Mouse (Mus musculus) hindbrain, embryonic 16.5 days (tissue): Measurements from ENCODE around the gene Pcgf2. TPM values are rescaled to one million over a fixed set of nuclear protein-coding genes. Genes with fewer than 3 reads are reported as not detected.

Experiments
- ATAC-seq: fragments of 200-750 bp; cut with Nextera tagmentation; 2 replicates; pipeline ENCODE4 v1.8.0; 2017; ENCODE audit warnings: moderate TSS enrichment, moderate library complexity
- H3K27ac ChIP-seq: fragments of 300-500 bp; sonication (generic); 2 replicates; pipeline ENCODE4 v1.5.1; 2014; ENCODE audit warnings: low read depth, mild to moderate bottlenecking, control low read depth, low read length, moderate library complexity
- H3K27me3 ChIP-seq: fragments of 300-500 bp; sonication (generic); replicated peaks from 2 replicates; pipeline ENCODE4 v1.6.1; 2014; ENCODE audit warnings: low read length; ENCODE audit not compliant: control insufficient read depth, insufficient read depth
- H3K36me3 ChIP-seq: fragments of 300-500 bp; sonication (generic); 2 replicates; pipeline ENCODE4 v1.6.1; 2014; ENCODE audit warnings: mild to moderate bottlenecking, low read length, moderate library complexity, mixed read lengths; ENCODE audit not compliant: control insufficient read depth, insufficient read depth
- H3K4me1 ChIP-seq: fragments of 300-500 bp; sonication (generic); 2 replicates; pipeline ENCODE4 v1.6.1; 2014; ENCODE audit warnings: low read depth, low read length; ENCODE audit not compliant: control insufficient read depth, insufficient read depth
- H3K4me2 ChIP-seq: fragments of 300-500 bp; sonication (generic); 2 replicates; pipeline ENCODE4 v1.6.1; 2014; ENCODE audit warnings: mild to moderate bottlenecking, low read length, control low read depth, moderate library complexity
- H3K4me3 ChIP-seq: fragments of 300-500 bp; sonication (generic); 2 replicates; pipeline ENCODE4 v1.5.1; 2014; ENCODE audit warnings: mild to moderate bottlenecking, low read length, control low read depth, moderate library complexity
- H3K9ac ChIP-seq: fragments of 300-500 bp; sonication (generic); 2 replicates; pipeline ENCODE4 v1.6.1; 2014; ENCODE audit warnings: low read depth, mild to moderate bottlenecking, control low read depth, low read length, moderate library complexity
- H3K9me3 ChIP-seq: fragments of 300-500 bp; sonication (generic); 2 replicates; pipeline ENCODE4 v1.6.1; 2014; ENCODE audit warnings: mild to moderate bottlenecking, low read length, moderate library complexity; ENCODE audit not compliant: control insufficient read depth
- WGBS: fragments of 180-500 bp; shearing (Covaris S2); extraction: QIAGEN DNeasy Blood & Tissue Kit; methylation state at CpG from one replicate; pipeline ENCODE4 v1.1.7; 2014; 5-methylcytosine and 5-hydroxymethylcytosine counted together
- polyA plus RNA-seq: library from polyadenylated mRNA; unstranded; fragments of >200 nt; fragmentation: Nextera tagmentation; extraction: Ambion mirVana; gene quantifications from 2 replicates; pipeline ENCODE4 v1.2.1, GENCODE M21; 2015

Pcgf2 gene
- polyA plus RNA-seq, 1 experiment from 2014 or later = 15.4 TPM

- no peak for ATAC-seq
- Histone ChIP-seq H3K4me3 (no peak overlapping the region), H3K9ac (no peak overlapping the region), H3K4me2 (no peak overlapping the region), H3K27me3 (no peaks in the 10 kb centered on the region), H3K36me3 (peaks cover 69% of the 10 kb centered on the region), H3K27ac (no peak overlapping the region), H3K4me1 (no peaks in the 10 kb centered on the region), H3K9me3 (no peaks in the 10 kb centered on the region; the same call in 1 of the 2 replicates)
- 93% methylated on average over 4 of the region's 4 CpGs for WGBS
These were observed 21.0 kb upstream of the Pcgf2 start for GRCm38 (mm10) chr11:97721338-97721737.

GRCm38 (mm10) chr11:97719041-97719440 lies 18.7 kb upstream of the Pcgf2 start:
- WGBS = 85% methylated on average over 4 of the region's 4 CpGs
- no peak overlapping the region for H3K4me3 ChIP-seq
- no peak overlapping the region for H3K27ac ChIP-seq
- no peaks in the 10 kb centered on the region for H3K27me3 ChIP-seq
- H3K4me1 ChIP-seq = no peaks in the 10 kb centered on the region
- H3K9me3 ChIP-seq = no peaks in the 10 kb centered on the region; the same call in 1 of the 2 replicates
- no peak for ATAC-seq
- H3K36me3 ChIP-seq = peaks cover 55% of the 10 kb centered on the region
- H3K9ac ChIP-seq = no peak overlapping the region
- no peak overlapping the region for H3K4me2 ChIP-seq

- Histone ChIP-seq H3K27me3 (no peaks in the 10 kb centered on the region), H3K27ac (no peak overlapping the region), H3K36me3 (peaks cover 51% of the 10 kb centered on the region), H3K4me1 (no peaks in the 10 kb centered on the region), H3K4me3 (no peak overlapping the region), H3K4me2 (no peak overlapping the region), H3K9ac (no peak overlapping the region), H3K9me3 (no peaks in the 10 kb centered on the region; the same call in 1 of the 2 replicates)
- 86% methylated on average over 15 of the region's 15 CpGs for WGBS
- ATAC-seq = no peak
These were observed 18.1 kb upstream of the Pcgf2 start for GRCm38 (mm10) chr11:97718281-97718860.

- no peak for ATAC-seq
- Histone ChIP-seq H3K9me3 (no peaks in the 10 kb centered on the region; the same call in 1 of the 2 replicates), H3K27me3 (no peaks in the 10 kb centered on the region), H3K4me1 (no peaks in the 10 kb centered on the region), H3K27ac (no peak overlapping the region), H3K4me3 (no peak overlapping the region), H3K9ac (no peak overlapping the region), H3K36me3 (peaks cover 48% of the 10 kb centered on the region), H3K4me2 (no peak overlapping the region)
- WGBS = 90% methylated on average over 26 of the region's 26 CpGs
These were observed 17.3 kb upstream of the Pcgf2 start for GRCm38 (mm10) chr11:97717369-97718280.

GRCm38 (mm10) chr11:97716021-97716420 lies 15.7 kb upstream of the Pcgf2 start:
- Histone ChIP-seq H3K9ac (no peak overlapping the region), H3K4me2 (no peak overlapping the region), H3K36me3 (peaks cover 37% of the 10 kb centered on the region), H3K4me1 (no peaks in the 10 kb centered on the region), H3K27me3 (no peaks in the 10 kb centered on the region), H3K4me3 (no peak overlapping the region), H3K27ac (no peak overlapping the region), H3K9me3 (no peaks in the 10 kb centered on the region)
- no peak for ATAC-seq
- 88% methylated on average over 8 of the region's 8 CpGs for WGBS

- no peak for ATAC-seq
- WGBS = 91% methylated on average over 14 of the region's 14 CpGs
- Histone ChIP-seq H3K9ac (no peak overlapping the region), H3K4me2 (no peak overlapping the region), H3K9me3 (no peaks in the 10 kb centered on the region), H3K4me3 (no peak overlapping the region), H3K27me3 (no peaks in the 10 kb centered on the region), H3K36me3 (peaks cover 28% of the 10 kb centered on the region), H3K27ac (no peak overlapping the region), H3K4me1 (no peaks in the 10 kb centered on the region)
These were observed 14.8 kb upstream of the Pcgf2 start for GRCm38 (mm10) chr11:97714784-97715760.

- H3K9ac ChIP-seq = no peak overlapping the region
- WGBS = 94% methylated on average over 3 of the region's 3 CpGs
- ATAC-seq = no peak
- H3K36me3 ChIP-seq = peaks cover 23% of the 10 kb centered on the region
- H3K27me3 ChIP-seq = no peaks in the 10 kb centered on the region
- H3K4me1 ChIP-seq = no peaks in the 10 kb centered on the region
- H3K4me2 ChIP-seq = no peak overlapping the region
- H3K9me3 ChIP-seq = no peaks in the 10 kb centered on the region
- no peak overlapping the region for H3K4me3 ChIP-seq
- H3K27ac ChIP-seq = no peak overlapping the region
These were observed 14.1 kb upstream of the Pcgf2 start for GRCm38 (mm10) chr11:97714356-97714755.

GRCm38 (mm10) chr11:97713896-97714295 lies 13.6 kb upstream of the Pcgf2 start:
- ATAC-seq = no peak
- WGBS = 88% methylated on average over 8 of the region's 8 CpGs
- Histone ChIP-seq H3K4me2 (no peak overlapping the region), H3K27ac (no peak overlapping the region), H3K9me3 (no peaks in the 10 kb centered on the region), H3K9ac (no peak overlapping the region), H3K4me3 (no peak overlapping the region), H3K36me3 (peaks cover 23% of the 10 kb centered on the region), H3K27me3 (no peaks in the 10 kb centered on the region), H3K4me1 (no peaks in the 10 kb centered on the region)
